Mouse (Mus musculus): ENCODE measurements around the gene Zbtb18. TPM values are rescaled to one million over a fixed set of nuclear protein-coding genes. Genes with fewer than 3 reads are reported as not detected.
A peak's percentile ranks its signal among the peaks of the same experiment; 100 is the strongest.

Gene Zbtb18
- polyA plus RNA-seq, 1 experiment from 2014 or later: 2.4 TPM

GRCm38 (mm10) chr1:177484280-177484679 is 42.1 kb downstream of the Zbtb18 start:
- Histone ChIP-seq H3K27me3 (replicated peaks; ENCODE audit: control insufficient read depth, insufficient read depth, low read length) (no peaks in the 10 kb centered on the region), H3K4me2 (no peak overlapping the region), H3K9ac (ENCODE audit: low read depth, low read length) (no peak overlapping the region), H3K36me3 (ENCODE audit: control insufficient read depth, insufficient read depth, low read length) (no peaks in the 10 kb centered on the region), H3K27ac (ENCODE audit: low read depth, low read length) (no peak overlapping the region), H3K4me3 (ENCODE audit: low read depth, low read length) (no peak overlapping the region), H3K9me3 (ENCODE audit: control insufficient read depth, low read length) (no peaks in the 10 kb centered on the region), H3K4me1 (replicated peaks; ENCODE audit: control insufficient read depth, insufficient read depth, low read length) (no peaks in the 10 kb centered on the region)
- DNase-seq (ENCODE audit: low spot score) (no peak), ATAC-seq (replicated peaks; ENCODE audit: low FRiP score) (no peak)
- WGBS: 69% methylated on average over 7 of the region's 7 CpGs

- Histone ChIP-seq H3K36me3 (ENCODE audit: control insufficient read depth, insufficient read depth, low read length) (no peaks in the 10 kb centered on the region), H3K27ac (ENCODE audit: low read depth, low read length) (no peak overlapping the region), H3K9ac (ENCODE audit: low read depth, low read length) (no peak overlapping the region), H3K9me3 (ENCODE audit: control insufficient read depth, low read length) (no peaks in the 10 kb centered on the region), H3K27me3 (replicated peaks; ENCODE audit: control insufficient read depth, insufficient read depth, low read length) (no peaks in the 10 kb centered on the region), H3K4me3 (ENCODE audit: low read depth, low read length) (no peak overlapping the region), H3K4me2 (no peak overlapping the region), H3K4me1 (replicated peaks; ENCODE audit: control insufficient read depth, insufficient read depth, low read length) (no peaks in the 10 kb centered on the region)
- 48% methylated on average over 7 of the region's 7 CpGs for WGBS
- ATAC-seq (replicated peaks; ENCODE audit: low FRiP score) (no peak), DNase-seq (ENCODE audit: low spot score) (no peak)
Measured at GRCm38 (mm10) chr1:177484680-177485079, 42.5 kb downstream of the Zbtb18 start.

GRCm38 (mm10) chr1:177489844-177490243 is 47.7 kb downstream of the Zbtb18 start:
- H3K27ac ChIP-seq (ENCODE audit: low read depth, low read length): no peak overlapping the region
- 50% methylated on average over 7 of the region's 7 CpGs for WGBS
- no peak for DNase-seq (ENCODE audit: low spot score)
- H3K4me3 ChIP-seq (ENCODE audit: low read depth, low read length): no peak overlapping the region
- no peaks in the 10 kb centered on the region for H3K36me3 ChIP-seq (ENCODE audit: control insufficient read depth, insufficient read depth, low read length)
- no peak overlapping the region for H3K4me2 ChIP-seq
- no peaks in the 10 kb centered on the region for H3K4me1 ChIP-seq (replicated peaks; ENCODE audit: control insufficient read depth, insufficient read depth, low read length)
- H3K27me3 ChIP-seq (replicated peaks; ENCODE audit: control insufficient read depth, insufficient read depth, low read length): no peaks in the 10 kb centered on the region
- no peaks in the 10 kb centered on the region for H3K9me3 ChIP-seq (ENCODE audit: control insufficient read depth, low read length)
- ATAC-seq (replicated peaks; ENCODE audit: low FRiP score): no peak
- H3K9ac ChIP-seq (ENCODE audit: low read depth, low read length): no peak overlapping the region

- H3K4me3 ChIP-seq (ENCODE audit: low read depth, low read length): no peak overlapping the region
- H3K36me3 ChIP-seq (ENCODE audit: control insufficient read depth, insufficient read depth, low read length): no peaks in the 10 kb centered on the region
- no peak overlapping the region for H3K9ac ChIP-seq (ENCODE audit: low read depth, low read length)
- DNase-seq (ENCODE audit: low spot score): no peak
- no peaks in the 10 kb centered on the region for H3K9me3 ChIP-seq (ENCODE audit: control insufficient read depth, low read length)
- no peak overlapping the region for H3K4me2 ChIP-seq
- no peak for ATAC-seq (replicated peaks; ENCODE audit: low FRiP score)
- no peaks in the 10 kb centered on the region for H3K27me3 ChIP-seq (replicated peaks; ENCODE audit: control insufficient read depth, insufficient read depth, low read length)
- H3K4me1 ChIP-seq (replicated peaks; ENCODE audit: control insufficient read depth, insufficient read depth, low read length): 0 out of 2 replicates have a peak, but pooled peaks cover 2% of the 10 kb centered on the region
- 64% methylated on average over 4 of the region's 4 CpGs for WGBS
- no peak overlapping the region for H3K27ac ChIP-seq (ENCODE audit: low read depth, low read length)
Measured at GRCm38 (mm10) chr1:177490808-177491207, 48.7 kb downstream of the Zbtb18 start.

GRCm38 (mm10) chr1:177491280-177491679 is 49.1 kb downstream of the Zbtb18 start:
- Histone ChIP-seq H3K4me3 (ENCODE audit: low read depth, low read length) (no peak overlapping the region), H3K36me3 (ENCODE audit: control insufficient read depth, insufficient read depth, low read length) (no peaks in the 10 kb centered on the region), H3K27ac (ENCODE audit: low read depth, low read length) (no peak overlapping the region), H3K27me3 (replicated peaks; ENCODE audit: control insufficient read depth, insufficient read depth, low read length) (no peaks in the 10 kb centered on the region), H3K9me3 (ENCODE audit: control insufficient read depth, low read length) (no peaks in the 10 kb centered on the region), H3K9ac (ENCODE audit: low read depth, low read length) (no peak overlapping the region), H3K4me1 (replicated peaks; ENCODE audit: control insufficient read depth, insufficient read depth, low read length) (0 out of 2 replicates have a peak, but pooled peaks cover 2% of the 10 kb centered on the region), H3K4me2 (no peak overlapping the region)
- 60% methylated on average over 8 of the region's 8 CpGs for WGBS
- ATAC-seq (replicated peaks; ENCODE audit: low FRiP score): no peak
- no peak for DNase-seq (ENCODE audit: low spot score)

- 88% methylated on average over 8 of the region's 8 CpGs for WGBS
Measured at GRCm38 (mm10) chr1:177494306-177494705, 52.2 kb downstream of the Zbtb18 start.

GRCm38 (mm10) chr1:177494913-177495542 is 52.9 kb downstream of the Zbtb18 start:
- no peak for DNase-seq (ENCODE audit: low spot score)
- no peak overlapping the region for H3K27ac ChIP-seq (ENCODE audit: low read depth, low read length)
- H3K4me2 ChIP-seq: 0 out of 2 replicates have a peak overlapping the region, but pooled peaks have one; percentile 41
- H3K27me3 ChIP-seq (replicated peaks; ENCODE audit: control insufficient read depth, insufficient read depth, low read length): no peaks in the 10 kb centered on the region
- no peak overlapping the region for H3K4me3 ChIP-seq (ENCODE audit: low read depth, low read length)
- ATAC-seq (replicated peaks; ENCODE audit: low FRiP score): no peak
- H3K9me3 ChIP-seq (ENCODE audit: control insufficient read depth, low read length): no peaks in the 10 kb centered on the region
- 0 out of 2 replicates have a peak, but pooled peaks cover 2% of the 10 kb centered on the region for H3K4me1 ChIP-seq (replicated peaks; ENCODE audit: control insufficient read depth, insufficient read depth, low read length)
- no peak overlapping the region for H3K9ac ChIP-seq (ENCODE audit: low read depth, low read length)
- H3K36me3 ChIP-seq (ENCODE audit: control insufficient read depth, insufficient read depth, low read length): no peaks in the 10 kb centered on the region
- 50% methylated on average over 9 of the region's 9 CpGs for WGBS

More at GRCm38 (mm10) chr1:177494306-177494705, 52.2 kb downstream of the Zbtb18 start:
- ATAC-seq (replicated peaks; ENCODE audit: low FRiP score) (no peak), DNase-seq (ENCODE audit: low spot score) (no peak)
- Histone ChIP-seq H3K9me3 (ENCODE audit: control insufficient read depth, low read length) (no peaks in the 10 kb centered on the region), H3K36me3 (ENCODE audit: control insufficient read depth, insufficient read depth, low read length) (no peaks in the 10 kb centered on the region), H3K27ac (ENCODE audit: low read depth, low read length) (no peak overlapping the region), H3K27me3 (replicated peaks; ENCODE audit: control insufficient read depth, insufficient read depth, low read length) (no peaks in the 10 kb centered on the region), H3K4me2 (no peak overlapping the region), H3K4me3 (ENCODE audit: low read depth, low read length) (no peak overlapping the region), H3K4me1 (replicated peaks; ENCODE audit: control insufficient read depth, insufficient read depth, low read length) (0 out of 2 replicates have a peak, but pooled peaks cover 2% of the 10 kb centered on the region), H3K9ac (ENCODE audit: low read depth, low read length) (no peak overlapping the region)

Other genes starting within 250 kb of the Zbtb18 start
- 3.5 and 4.3 TPM in 2 replicates for gene Akt3, start 184.1 kb upstream of the Zbtb18 start, polyA plus RNA-seq (2014; fragmentation: Nextera tagmentation; extraction: Ambion mirVana)